Mouse (Mus musculus) thymus, postnatal 10 days (tissue): ENCODE data around the gene Fap.
A peak's percentile ranks its signal among the peaks of the same experiment; 100 is the strongest.

Source experiments
- DNase-seq, 2 experiments: peaks; one replicate each; pipeline ENCODE4 v3.0.0; 2021; ENCODE audit warnings: low spot score in 2 of 2

Fap gene

DNA sequence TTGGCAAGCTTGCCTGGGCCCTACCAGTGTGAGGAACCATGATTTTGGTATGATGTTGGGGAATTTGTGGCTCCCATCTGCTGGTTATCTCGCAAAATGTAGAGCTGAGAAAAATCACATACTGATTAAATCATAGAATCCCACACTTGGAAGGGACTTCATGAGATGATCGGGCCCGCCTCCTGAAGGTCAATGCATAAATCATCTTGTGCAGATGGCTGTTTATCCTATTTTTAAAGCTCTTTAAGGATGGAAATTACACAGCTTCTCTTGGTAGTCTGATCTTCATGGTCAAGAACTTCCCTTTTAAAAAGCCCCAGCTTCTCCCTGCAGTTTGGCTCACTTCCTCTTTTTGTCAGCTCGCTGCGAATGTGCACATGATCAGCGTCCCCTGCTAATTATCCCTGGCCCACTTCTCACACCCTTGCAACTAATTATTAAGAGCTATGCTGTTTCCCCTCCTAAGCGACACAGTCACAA, 113.6 kb downstream of the Fap start:
- DNase-seq: no peak

DNA sequence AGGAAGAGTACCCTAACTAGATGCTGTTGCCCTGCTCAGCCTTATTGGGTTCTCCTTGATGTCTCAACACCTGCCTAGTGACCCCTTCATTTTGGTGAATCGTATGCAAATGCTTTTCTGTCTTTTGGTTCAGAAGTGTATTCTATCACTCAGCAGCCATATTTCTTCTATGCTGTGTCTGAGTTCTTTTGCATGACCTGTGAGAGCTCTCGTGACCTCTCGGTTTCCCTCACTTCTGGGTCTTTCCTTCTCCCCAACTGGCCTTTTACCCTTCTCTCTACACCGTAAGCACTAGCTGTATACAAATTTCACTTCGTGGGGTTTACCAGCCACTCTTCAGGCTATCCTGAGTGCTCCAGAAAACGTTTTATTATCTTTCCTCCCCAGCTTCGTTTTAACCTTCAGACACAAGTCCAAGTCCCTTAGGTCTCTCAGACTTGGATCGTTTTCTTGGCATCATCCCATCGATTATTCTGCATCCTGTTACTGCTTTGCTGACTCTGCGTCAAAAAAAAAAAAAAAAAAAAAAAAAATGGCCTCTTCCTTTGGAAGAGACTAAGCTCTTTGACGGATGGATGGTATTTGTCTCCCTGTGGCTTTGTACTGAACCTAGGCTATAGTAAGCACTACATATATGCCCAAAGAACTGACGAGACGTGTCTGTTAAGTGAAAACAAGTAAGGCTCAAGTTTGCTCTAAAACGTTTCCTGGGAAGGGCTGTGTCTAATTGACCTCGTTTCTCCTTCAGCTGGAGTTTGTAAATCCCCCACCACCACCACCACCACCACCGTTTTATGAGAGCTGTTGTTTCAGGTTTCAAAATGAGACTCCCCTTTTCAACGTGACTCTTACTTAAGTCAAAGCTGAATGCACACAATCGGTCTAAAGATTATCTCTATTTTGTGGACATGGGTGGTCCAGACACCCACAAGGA, 114.4 kb downstream of the Fap start:
- DNase-seq: no peak

DNA sequence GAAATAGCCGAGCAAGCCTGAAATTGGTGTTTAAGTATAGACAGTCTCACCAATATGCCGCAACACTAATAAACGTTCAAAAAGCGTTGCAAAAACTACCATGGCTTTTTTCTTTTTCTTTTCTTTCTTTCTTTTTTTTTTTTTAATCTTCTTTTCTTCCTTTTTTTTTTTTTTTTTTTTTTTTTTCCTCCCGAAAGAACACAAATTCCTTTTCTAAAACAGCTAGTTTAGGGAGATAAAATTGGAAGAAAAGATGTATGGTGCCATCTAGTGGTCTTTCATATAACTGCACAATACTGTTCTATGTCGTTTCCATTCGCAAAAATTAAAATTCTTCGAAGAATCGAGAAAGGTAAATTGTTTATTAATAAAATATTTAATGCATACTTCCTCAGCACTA, 115.8 kb downstream of the Fap start:
- DNase-seq: peak in 1 of 2 experiments; percentile 17

DNA sequence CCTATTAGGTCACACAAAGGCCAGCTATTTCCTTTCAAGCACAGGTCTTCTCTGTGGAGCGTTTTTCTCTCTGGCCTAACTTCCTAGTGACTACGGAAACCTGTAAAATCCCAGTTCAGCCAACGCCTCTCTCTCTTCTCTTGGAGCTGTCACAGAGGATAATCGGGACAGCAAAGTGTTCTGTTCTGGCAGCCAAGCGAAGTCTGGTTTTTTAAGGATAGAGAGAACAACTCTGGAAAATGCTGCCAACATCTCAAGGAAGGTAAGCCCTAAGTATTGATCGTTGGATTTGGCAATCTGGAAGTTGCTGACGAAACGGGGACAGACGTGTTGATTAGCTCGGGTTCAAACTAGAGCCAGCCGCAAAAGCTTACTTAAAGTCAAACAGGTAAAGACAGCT, 118.9 kb downstream of the Fap start:
- DNase-seq: no peak

DNA sequence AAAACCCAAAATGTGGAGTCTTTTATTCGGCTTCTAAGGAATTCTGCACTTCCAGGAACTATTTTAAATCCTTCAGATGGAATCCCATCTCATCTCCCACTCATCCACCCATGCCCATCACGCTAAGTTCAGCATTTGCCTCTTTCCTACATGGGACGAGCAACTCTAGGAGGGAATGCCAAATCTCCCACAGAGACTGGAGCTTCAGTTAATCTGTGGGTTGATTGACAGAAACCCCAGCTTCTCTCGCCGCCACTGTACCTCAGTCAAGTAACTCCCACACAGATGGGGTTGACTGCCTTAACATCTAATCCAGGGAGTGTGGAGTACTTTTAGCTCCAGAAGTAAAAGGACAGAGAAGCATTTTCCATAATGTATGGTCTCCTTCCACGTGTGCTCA, 119.8 kb downstream of the Fap start:
- no peak for DNase-seq
